Mouse (Mus musculus) lung, postnatal 0 days (tissue): ENCODE results near the gene Ajm1.

Source experiments
- CTCF ChIP-seq: IDR thresholded peaks from 2 replicates; pipeline ENCODE4 v1.5.1; 2016; ENCODE audit warnings: antibody characterized with exemption, mild to moderate bottlenecking
- EP300 ChIP-seq: IDR thresholded peaks from 2 replicates; pipeline ENCODE4 v1.6.1; 2016; ENCODE audit warnings: antibody characterized with exemption, mild to moderate bottlenecking, control low read depth

DNA sequence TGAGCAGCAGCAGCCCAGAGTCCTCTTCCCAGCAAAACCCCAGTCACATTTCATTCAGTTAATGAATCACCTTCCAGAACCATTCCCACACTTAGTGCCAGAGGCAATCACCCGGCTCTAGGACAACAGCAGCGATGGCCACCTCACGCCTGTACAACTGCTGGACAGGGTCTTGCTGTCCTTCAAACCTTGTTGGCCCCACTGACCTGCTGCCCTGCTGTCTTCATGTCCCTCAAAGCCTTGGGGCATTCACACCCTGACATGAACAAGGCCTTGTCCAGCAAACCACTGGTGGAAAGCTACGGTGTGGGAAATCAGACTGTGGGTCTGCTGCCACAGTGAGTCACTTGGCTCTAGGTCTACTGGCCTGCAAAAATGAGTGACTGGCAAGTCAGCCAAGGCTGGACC, 41.0 kb downstream of the Ajm1 start:
- TF ChIP-seq CTCF (no peak), EP300 (no peak)
